In genomic region chr8:47172848-47173247, GRCm38 (mm10) we compare ENCODE assay signal across 21 mouse cellular contexts.
A peak's percentile ranks its signal among the peaks of the same experiment; 100 is the strongest.
DNase-seq lines count a peak whose midpoint lies in the region; ATAC-seq and TF ChIP-seq lines count a peak whose summit lies in the region.
"Had no signal": no experiment of that assay in that cellular context is flagged by ENCODE, and none has a peak within 500 bp of the region (broad histone marks: within the 10 kb centered on the region; RNA-seq: fewer than 3 reads in every experiment).

No protein-coding gene starts in this region.

- no peak overlapping the region for H3K27ac ChIP-seq in layer of hippocampus, adult 2 months
- H3K27ac ChIP-seq: embryonic facial prominence, embryonic 15.5 days; forebrain, embryonic 15.5 days; hindbrain, embryonic 12.5 days; intestine, embryonic 15.5 days had no signal

- peak; percentile 45 for DNase-seq in A20 (ENCODE audit: low read depth, low spot score)
- DNase-seq in cerebellum, adult 11-12 months = no peak
- DNase-seq in layer of hippocampus, adult 2 months (ENCODE audit: low spot score in 2 of 2) = no peak
- no peak for DNase-seq in adipocyte (ENCODE audit: low spot score)
- no peak for DNase-seq in cerebellum, adult 9-11 months
- DNase-seq: adrenal gland, postnatal 10 days; cerebellum, adult 18-20 months; cerebellum, postnatal 10 days; embryo, embryonic 11 days; kidney, adult 18-20 months had no signal

- no peak for TF ChIP-seq CTCF in layer of hippocampus, adult 2 months (conservative IDR thresholded peaks at IDR 0.05)

- no peak overlapping the region for H3K4me3 ChIP-seq in layer of hippocampus, adult 2 months
- H3K4me3 ChIP-seq: embryonic facial prominence, embryonic 15.5 days; erythroblast, embryonic 14.5 days; forebrain, embryonic 15.5 days; heart, embryonic 12.5 days; hindbrain, embryonic 12.5 days; intestine, embryonic 15.5 days had no signal

- peak; percentile 65 for ATAC-seq in CD4-positive, CD25-positive, alpha-beta regulatory T cell, adult 4 months
- peak; percentile 56; the same call in 1 of the 2 replicates for ATAC-seq in common myeloid progenitor, adult 5-6 weeks (replicated peaks; ENCODE audit: low read depth, poor library complexity, severe bottlenecking)
- peak; percentile 71 for ATAC-seq in inflammation-experienced regulatory T-cells, adult 6 months
- ATAC-seq: forebrain, embryonic 15.5 days; hindbrain, embryonic 16.5 days; intestine, embryonic 15.5 days; Patski had no signal
